Mouse (Mus musculus): ENCODE measurements at regions not wholly inside any gene's neighbourhood (a gene's known extent, or its start where the extent isn't known, plus 50 kb on each side); places are given as distances from the start of the nearest gene placed in this dataset.

DNA sequence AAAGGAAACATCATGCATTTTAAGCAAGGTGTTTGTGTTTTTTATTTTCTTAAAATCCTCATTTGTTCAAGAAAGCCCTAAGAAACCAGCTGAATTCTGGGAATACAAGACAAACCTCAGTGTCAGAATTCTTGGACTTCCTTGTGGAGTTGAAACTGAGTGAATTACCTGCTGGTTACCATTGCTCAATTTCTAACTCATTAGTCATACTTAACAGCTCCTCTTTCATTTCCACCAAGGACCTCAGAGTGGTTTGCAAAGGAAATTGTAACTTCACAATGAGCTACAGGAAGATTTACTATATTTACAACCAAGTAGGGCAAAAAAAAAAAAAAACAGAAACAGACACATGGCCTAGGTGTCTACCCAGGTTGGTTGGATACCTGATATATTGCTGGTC lies 67.6 kb upstream of the Zcchc2 start:
- TF ChIP-seq CTCF (IDR thresholded peaks at IDR 0.05; ENCODE audit: control insufficient read depth, insufficient read depth, low read length) (no peak), POLR2A (IDR thresholded peaks at IDR 0.05; ENCODE audit: borderline replicate concordance, control insufficient read depth, low read depth, low read length) (no peak)

Data from bone marrow, adult 2 months (tissue).